Mouse (Mus musculus): Measurements from ENCODE around the gene Gm20388. TPM values are rescaled to one million over a fixed set of nuclear protein-coding genes. Genes with fewer than 3 reads are reported as not detected.
"Not testable (repeated sequence)": the region's sequence is repeated elsewhere in the genome, so short reads cannot be mapped to it uniquely, and the experiment has no call there.

The Gm20388 gene
- polyA plus RNA-seq, 1 experiment from 2014 or later: not detected

- Histone ChIP-seq H3K27me3 (ENCODE audit: control insufficient read depth, insufficient read depth, low read length) (no peaks in the 10 kb centered on the region), H3K4me2 (replicated peaks) (no peak overlapping the region), H3K27ac (no peak overlapping the region), H3K9ac (no peak overlapping the region), H3K4me1 (replicated peaks; ENCODE audit: control insufficient read depth, insufficient read depth, low read length) (peaks cover 22% of the 10 kb centered on the region), H3K36me3 (replicated peaks; ENCODE audit: control insufficient read depth, insufficient read depth) (peaks cover 62% of the 10 kb centered on the region), H3K4me3 (replicated peaks; ENCODE audit: low read length) (no peak overlapping the region), H3K9me3 (ENCODE audit: control insufficient read depth, low read length) (no peaks in the 10 kb centered on the region)
- 63% methylated on average over 3 of the region's 3 CpGs for WGBS
- DNase-seq (ENCODE audit: low spot score): no peak
- no peak for ATAC-seq (ENCODE audit: low FRiP score)
These were observed 3346.5 kb downstream of the Gm20388 start for GRCm38 (mm10) chr8:123257114-123257513.

- 94% methylated on average over 8 of the region's 8 CpGs for WGBS
- peaks cover 62% of the 10 kb centered on the region for H3K36me3 ChIP-seq (replicated peaks; ENCODE audit: control insufficient read depth, insufficient read depth)
These were observed 3347.0 kb downstream of the Gm20388 start for GRCm38 (mm10) chr8:123257593-123257992.

GRCm38 (mm10) chr8:123267926-123268656, 3357.4 kb downstream of the Gm20388 start:
- Histone ChIP-seq H3K4me2 (replicated peaks) (no peak overlapping the region), H3K9ac (no peak overlapping the region), H3K27ac (no peak overlapping the region), H3K4me3 (replicated peaks; ENCODE audit: low read length) (no peak overlapping the region), H3K36me3 (replicated peaks; ENCODE audit: control insufficient read depth, insufficient read depth) (peaks cover 78% of the 10 kb centered on the region), H3K27me3 (ENCODE audit: control insufficient read depth, insufficient read depth, low read length) (no peaks in the 10 kb centered on the region), H3K9me3 (ENCODE audit: control insufficient read depth, low read length) (no peaks in the 10 kb centered on the region), H3K4me1 (replicated peaks; ENCODE audit: control insufficient read depth, insufficient read depth, low read length) (no peaks in the 10 kb centered on the region)
- WGBS: 73% methylated on average over 14 of the region's 14 CpGs
- ATAC-seq (ENCODE audit: low FRiP score) (no peak), DNase-seq (ENCODE audit: low spot score) (no peak)

More at GRCm38 (mm10) chr8:123257593-123257992, 3347.0 kb downstream of the Gm20388 start:
- peaks cover 21% of the 10 kb centered on the region for H3K4me1 ChIP-seq (replicated peaks; ENCODE audit: control insufficient read depth, insufficient read depth, low read length)
- not testable (repeated sequence) for ATAC-seq (ENCODE audit: low FRiP score); H3K27me3 ChIP-seq (ENCODE audit: control insufficient read depth, insufficient read depth, low read length); H3K9me3 ChIP-seq (ENCODE audit: control insufficient read depth, low read length); H3K9ac ChIP-seq; H3K4me3 ChIP-seq (replicated peaks; ENCODE audit: low read length); H3K27ac ChIP-seq; DNase-seq (ENCODE audit: low spot score); H3K4me2 ChIP-seq (replicated peaks)

- Histone ChIP-seq H3K4me3 (replicated peaks; ENCODE audit: low read length) (no peak overlapping the region), H3K4me2 (replicated peaks) (no peak overlapping the region), H3K36me3 (replicated peaks; ENCODE audit: control insufficient read depth, insufficient read depth) (peaks cover 47% of the 10 kb centered on the region), H3K4me1 (replicated peaks; ENCODE audit: control insufficient read depth, insufficient read depth, low read length) (no peaks in the 10 kb centered on the region), H3K9me3 (ENCODE audit: control insufficient read depth, low read length) (no peaks in the 10 kb centered on the region), H3K27ac (no peak overlapping the region), H3K27me3 (ENCODE audit: control insufficient read depth, insufficient read depth, low read length) (no peaks in the 10 kb centered on the region), H3K9ac (no peak overlapping the region)
- WGBS: 94% methylated on average over 10 of the region's 10 CpGs
- no peak for ATAC-seq (ENCODE audit: low FRiP score)
- DNase-seq (ENCODE audit: low spot score): no peak
These were observed 3360.5 kb downstream of the Gm20388 start for GRCm38 (mm10) chr8:123271147-123271546.

- ATAC-seq (ENCODE audit: low FRiP score): no peak
- peaks cover 40% of the 10 kb centered on the region for H3K36me3 ChIP-seq (replicated peaks; ENCODE audit: control insufficient read depth, insufficient read depth)
- no peak overlapping the region for H3K9ac ChIP-seq
- no peak overlapping the region for H3K4me2 ChIP-seq (replicated peaks)
- H3K4me3 ChIP-seq (replicated peaks; ENCODE audit: low read length): no peak overlapping the region
- H3K27ac ChIP-seq: no peak overlapping the region
- H3K4me1 ChIP-seq (replicated peaks; ENCODE audit: control insufficient read depth, insufficient read depth, low read length): no peaks in the 10 kb centered on the region
- no peaks in the 10 kb centered on the region for H3K27me3 ChIP-seq (ENCODE audit: control insufficient read depth, insufficient read depth, low read length)
- no peak for DNase-seq (ENCODE audit: low spot score)
- WGBS: 79% methylated on average over 4 of the region's 4 CpGs
- H3K9me3 ChIP-seq (ENCODE audit: control insufficient read depth, low read length): no peaks in the 10 kb centered on the region
These were observed 3361.3 kb downstream of the Gm20388 start for GRCm38 (mm10) chr8:123271901-123272300.

GRCm38 (mm10) chr8:123274447-123274846, 3363.8 kb downstream of the Gm20388 start:
- 87% methylated on average over 5 of the region's 5 CpGs for WGBS

GRCm38 (mm10) chr8:123275096-123275495, 3364.5 kb downstream of the Gm20388 start:
- H3K4me2 ChIP-seq (replicated peaks): no peak overlapping the region
- no peak overlapping the region for H3K27ac ChIP-seq
- no peak overlapping the region for H3K9ac ChIP-seq
- no peaks in the 10 kb centered on the region for H3K27me3 ChIP-seq (ENCODE audit: control insufficient read depth, insufficient read depth, low read length)
- H3K4me3 ChIP-seq (replicated peaks; ENCODE audit: low read length): no peak overlapping the region
- DNase-seq (ENCODE audit: low spot score) (no peak), ATAC-seq (ENCODE audit: low FRiP score) (no peak)
- no peaks in the 10 kb centered on the region for H3K9me3 ChIP-seq (ENCODE audit: control insufficient read depth, low read length)
- H3K36me3 ChIP-seq (replicated peaks; ENCODE audit: control insufficient read depth, insufficient read depth): peaks cover 8% of the 10 kb centered on the region
- H3K4me1 ChIP-seq (replicated peaks; ENCODE audit: control insufficient read depth, insufficient read depth, low read length): no peaks in the 10 kb centered on the region
- WGBS: 93% methylated on average over 12 of the region's 12 CpGs

More at GRCm38 (mm10) chr8:123274447-123274846, 3363.8 kb downstream of the Gm20388 start:
- no peaks in the 10 kb centered on the region for H3K4me1 ChIP-seq (replicated peaks; ENCODE audit: control insufficient read depth, insufficient read depth, low read length)
- H3K4me2 ChIP-seq (replicated peaks): no peak overlapping the region
- no peaks in the 10 kb centered on the region for H3K9me3 ChIP-seq (ENCODE audit: control insufficient read depth, low read length)
- ATAC-seq (ENCODE audit: low FRiP score) (no peak), DNase-seq (ENCODE audit: low spot score) (no peak)
- peaks cover 14% of the 10 kb centered on the region for H3K36me3 ChIP-seq (replicated peaks; ENCODE audit: control insufficient read depth, insufficient read depth)
- no peak overlapping the region for H3K27ac ChIP-seq
- no peak overlapping the region for H3K9ac ChIP-seq
- H3K27me3 ChIP-seq (ENCODE audit: control insufficient read depth, insufficient read depth, low read length): no peaks in the 10 kb centered on the region
- no peak overlapping the region for H3K4me3 ChIP-seq (replicated peaks; ENCODE audit: low read length)

- 78% methylated on average over 7 of the region's 7 CpGs for WGBS
- no peak overlapping the region for H3K4me2 ChIP-seq (replicated peaks)
- no peak overlapping the region for H3K4me3 ChIP-seq (replicated peaks; ENCODE audit: low read length)
- H3K36me3 ChIP-seq (replicated peaks; ENCODE audit: control insufficient read depth, insufficient read depth): no peaks in the 10 kb centered on the region
- no peak overlapping the region for H3K27ac ChIP-seq
- ATAC-seq (ENCODE audit: low FRiP score): no peak
- no peak overlapping the region for H3K9ac ChIP-seq
- H3K27me3 ChIP-seq (ENCODE audit: control insufficient read depth, insufficient read depth, low read length): no peaks in the 10 kb centered on the region
- H3K9me3 ChIP-seq (ENCODE audit: control insufficient read depth, low read length): no peaks in the 10 kb centered on the region
- no peak for DNase-seq (ENCODE audit: low spot score)
- H3K4me1 ChIP-seq (replicated peaks; ENCODE audit: control insufficient read depth, insufficient read depth, low read length): no peaks in the 10 kb centered on the region
These were observed 3367.8 kb downstream of the Gm20388 start for GRCm38 (mm10) chr8:123278445-123278844.

- Histone ChIP-seq H3K4me2 (replicated peaks) (no peak overlapping the region), H3K9ac (no peak overlapping the region), H3K27me3 (ENCODE audit: control insufficient read depth, insufficient read depth, low read length) (no peaks in the 10 kb centered on the region), H3K27ac (no peak overlapping the region), H3K9me3 (ENCODE audit: control insufficient read depth, low read length) (no peaks in the 10 kb centered on the region), H3K36me3 (replicated peaks; ENCODE audit: control insufficient read depth, insufficient read depth) (no peaks in the 10 kb centered on the region), H3K4me3 (replicated peaks; ENCODE audit: low read length) (no peak overlapping the region), H3K4me1 (replicated peaks; ENCODE audit: control insufficient read depth, insufficient read depth, low read length) (no peaks in the 10 kb centered on the region)
- DNase-seq (ENCODE audit: low spot score) (no peak), ATAC-seq (ENCODE audit: low FRiP score) (no peak)
- WGBS: 95% methylated on average over 4 of the region's 4 CpGs
These were observed 3369.2 kb downstream of the Gm20388 start for GRCm38 (mm10) chr8:123279828-123280227.
